Mouse (Mus musculus): Measurements from ENCODE around the gene Mnx1. TPM values are rescaled to one million over a fixed set of nuclear protein-coding genes. Genes with fewer than 3 reads are reported as not detected.

The Mnx1 gene
- not detected for polyA plus RNA-seq (2017; shearing (Covaris generic))

DNA sequence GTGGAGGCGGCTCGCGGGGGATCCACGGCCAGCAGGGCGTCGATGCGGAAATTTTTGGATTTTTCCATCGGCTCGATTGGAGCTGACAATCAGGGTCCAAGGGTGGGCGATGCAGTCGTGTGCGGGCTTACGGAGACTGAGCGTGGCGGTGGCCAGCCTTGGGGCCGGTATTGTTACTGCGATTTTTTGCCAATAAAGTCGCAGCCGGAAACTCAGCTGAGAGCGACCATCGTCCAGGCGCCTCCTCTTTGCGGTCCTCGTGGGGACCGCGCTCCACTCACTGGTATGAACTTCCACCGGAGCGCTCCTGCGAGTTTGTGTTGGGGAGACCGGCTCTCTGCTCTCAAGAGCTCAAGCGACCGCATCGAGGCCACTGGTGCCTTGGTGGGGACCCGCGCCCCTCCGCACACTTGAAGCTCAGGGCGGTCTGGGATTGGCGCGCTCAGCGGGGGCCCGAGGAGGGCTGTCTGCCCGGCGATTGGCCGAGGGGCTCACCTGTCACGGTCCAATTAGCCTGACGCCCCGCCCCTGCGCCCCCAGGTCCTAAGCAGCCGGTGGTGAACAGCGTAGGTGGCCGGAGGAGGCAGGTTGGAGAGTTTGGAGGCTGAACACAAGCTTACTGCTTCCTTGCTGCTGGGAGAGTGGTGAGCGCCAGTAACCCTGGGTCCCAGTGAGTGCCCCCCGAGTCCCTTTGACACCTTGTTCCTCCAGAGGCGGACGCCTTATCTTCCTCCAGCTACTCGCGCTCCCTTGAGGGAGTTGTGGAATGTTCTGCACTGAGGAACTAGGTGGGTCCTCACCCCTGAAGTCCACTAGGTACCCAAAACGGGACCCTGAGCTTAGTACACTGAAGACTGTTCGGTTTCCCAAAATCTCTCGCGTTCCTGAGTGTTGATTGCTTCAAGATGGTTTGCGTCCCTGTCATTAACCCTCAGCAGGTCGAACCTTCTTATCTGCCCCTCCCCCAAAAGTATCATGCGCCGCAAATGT is at the start of gene Mnx1:
Gene Mnx1, minus strand, starts transcription at position 263 of the 990 bp plus-strand sequence.
- ATAC-seq, result no peak

DNA sequence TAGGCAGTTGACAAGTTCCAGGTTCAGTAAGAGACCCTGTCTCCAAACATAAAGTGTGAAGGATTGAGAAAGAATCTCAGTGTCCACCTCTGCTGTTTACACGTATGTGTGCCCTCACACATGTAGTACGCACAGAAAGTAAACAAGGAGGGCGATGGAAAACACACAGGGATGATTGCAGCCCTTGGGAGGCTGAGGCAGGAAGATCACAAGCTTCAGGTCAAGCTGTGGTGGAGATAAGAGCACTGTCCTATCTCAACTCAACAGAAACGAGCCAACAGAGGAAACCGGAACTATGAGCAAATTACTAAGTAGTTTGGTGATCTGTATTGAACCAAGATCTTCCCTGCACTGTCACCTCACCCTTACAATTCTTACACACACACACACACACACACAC is 38.2 kb upstream of the Mnx1 start:
- no peak for ATAC-seq

DNA sequence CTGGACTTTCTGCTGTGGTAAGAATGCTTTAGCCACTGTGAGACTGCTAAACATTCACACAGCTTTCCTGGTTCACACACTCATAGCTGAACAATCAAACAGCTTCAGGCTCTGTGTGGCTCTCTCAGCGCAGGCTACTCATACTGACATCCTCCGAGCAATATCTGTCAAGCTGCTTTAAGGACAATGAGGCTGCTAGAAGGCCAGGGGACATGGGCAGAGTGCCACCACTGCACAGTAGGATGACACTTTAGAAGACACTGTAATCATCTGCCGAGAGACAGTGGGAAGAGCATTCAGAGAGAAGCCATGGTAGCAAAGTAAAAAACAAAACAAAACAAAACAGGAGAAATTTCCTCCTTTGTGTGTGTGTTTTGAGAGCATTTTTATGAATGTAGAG is 37.6 kb upstream of the Mnx1 start:
- ATAC-seq, result no peak

DNA sequence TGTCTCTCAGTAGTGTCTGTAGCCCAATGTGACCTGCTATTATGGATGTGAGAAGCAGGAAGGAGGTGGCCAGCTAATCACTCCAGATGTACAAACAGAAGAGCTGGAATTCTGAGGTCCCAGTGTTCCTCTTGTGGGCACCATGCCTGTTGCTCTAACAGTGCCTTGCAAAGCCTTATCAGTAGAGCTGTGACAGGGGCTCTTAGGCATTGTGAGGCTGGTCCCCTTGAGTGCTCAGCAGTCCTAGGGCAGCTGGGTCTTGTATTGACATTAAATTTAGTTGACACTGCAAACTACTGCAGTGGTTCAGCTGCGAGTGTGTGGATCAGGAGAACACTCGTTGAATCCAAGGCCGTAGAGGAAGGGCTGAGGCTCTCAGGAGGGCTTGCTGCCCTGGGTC is 28.7 kb upstream of the Mnx1 start:
- ATAC-seq, result no peak

DNA sequence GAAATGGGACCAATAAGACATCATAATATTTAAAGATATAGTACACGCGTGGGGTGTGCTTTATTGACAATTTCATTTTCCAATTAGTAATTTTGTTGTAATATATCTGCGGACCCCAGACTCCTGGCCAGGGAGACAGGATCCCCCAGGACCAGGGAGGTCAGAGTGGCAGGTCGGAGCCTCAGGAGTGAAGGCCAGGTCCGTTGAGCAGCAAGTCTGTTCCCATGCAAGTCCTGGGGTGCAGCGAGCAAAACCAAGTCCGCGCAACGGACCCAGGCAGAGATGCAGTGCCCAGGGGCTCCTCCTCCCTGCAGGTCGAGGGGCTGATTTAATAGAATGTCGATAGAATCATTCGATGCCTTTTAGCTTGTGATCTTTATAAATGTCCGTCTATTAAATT is 9.1 kb upstream of the Mnx1 start:
- ATAC-seq, result no peak

DNA sequence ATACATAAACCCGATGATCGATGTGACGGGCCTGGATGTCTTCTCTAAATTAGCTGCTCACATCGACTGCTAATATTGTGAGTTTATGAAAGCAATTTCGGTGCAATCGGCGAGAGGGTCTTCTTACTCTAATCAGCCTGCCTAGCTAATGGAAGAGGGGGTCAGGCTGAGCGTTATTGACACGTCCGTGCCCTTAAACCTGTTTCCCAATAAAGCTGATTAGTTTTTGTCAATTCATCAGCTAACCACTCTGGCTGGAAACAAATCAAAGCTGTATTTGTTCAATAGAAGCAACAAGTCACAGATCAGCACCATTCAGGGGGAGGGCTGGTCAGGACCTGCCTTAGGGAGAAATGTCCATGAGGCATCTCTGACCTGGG is 7.7 kb upstream of the Mnx1 start:
- ATAC-seq, result no peak

DNA sequence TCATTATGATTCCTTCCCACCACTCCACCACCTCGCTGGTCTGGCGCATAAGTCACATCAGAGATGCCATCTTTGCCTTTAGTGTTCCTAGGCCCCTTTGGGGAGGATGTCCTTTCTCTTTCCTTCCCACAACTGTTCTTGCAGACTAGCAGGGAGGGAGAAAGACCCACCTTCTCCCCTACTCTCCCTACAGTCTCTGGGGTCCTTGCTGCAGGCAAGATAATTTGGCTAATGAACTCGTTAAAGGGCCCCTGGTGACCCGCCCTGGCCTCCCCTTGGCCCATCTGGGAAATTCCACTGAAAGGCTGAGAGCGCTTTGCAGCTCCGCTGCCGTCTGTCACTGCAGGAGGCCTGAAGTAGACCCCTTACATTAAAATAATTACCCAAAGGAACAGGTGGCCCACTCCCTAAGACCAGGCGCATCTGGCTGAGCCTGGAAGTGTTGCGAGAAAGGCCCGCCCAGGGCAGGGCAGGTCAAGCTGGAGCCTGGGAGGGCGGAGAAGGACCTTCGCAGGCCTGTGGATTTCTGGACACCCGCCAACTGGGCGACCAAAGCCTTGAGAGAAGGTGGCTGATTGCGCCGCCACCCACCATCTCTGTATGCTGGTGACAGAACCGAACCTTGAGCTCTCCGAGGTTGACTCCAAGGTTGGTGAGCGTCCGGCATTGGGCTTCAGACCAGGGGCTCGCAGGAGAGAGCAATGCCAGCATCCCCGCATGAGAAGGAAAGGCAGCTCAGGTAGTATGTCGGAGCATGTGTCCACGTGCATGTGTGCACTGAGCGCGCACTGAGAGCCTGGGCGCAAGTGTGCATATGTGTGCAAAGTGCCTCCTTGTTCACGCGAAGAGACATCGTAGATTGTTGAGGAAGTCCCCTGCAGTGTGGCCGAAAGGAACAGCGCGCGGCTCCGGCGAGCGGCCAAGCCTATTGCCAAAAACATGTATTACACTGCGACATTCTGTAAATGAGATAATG is 7.0 kb upstream of the Mnx1 start:
- ATAC-seq, result no peak

DNA sequence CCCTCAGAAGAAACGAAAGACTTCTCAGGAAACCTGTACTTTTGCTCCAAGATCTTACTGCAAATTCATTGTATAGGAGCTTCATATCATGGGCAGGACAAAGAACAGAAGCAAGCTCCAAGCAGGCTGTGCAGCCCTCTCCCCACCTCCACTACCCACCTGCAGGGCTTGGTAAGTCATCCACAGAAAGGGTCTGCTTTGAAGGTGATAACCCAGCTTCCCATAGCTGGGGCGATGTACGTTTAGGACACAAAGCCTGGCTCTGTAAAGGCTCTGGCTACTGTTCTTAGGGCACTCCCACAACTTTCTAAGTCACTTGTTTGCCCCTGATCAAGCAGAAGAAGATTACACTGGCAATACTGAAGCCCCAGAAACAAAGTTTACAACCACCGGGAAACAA is 5.5 kb upstream of the Mnx1 start:
- no peak for ATAC-seq

DNA sequence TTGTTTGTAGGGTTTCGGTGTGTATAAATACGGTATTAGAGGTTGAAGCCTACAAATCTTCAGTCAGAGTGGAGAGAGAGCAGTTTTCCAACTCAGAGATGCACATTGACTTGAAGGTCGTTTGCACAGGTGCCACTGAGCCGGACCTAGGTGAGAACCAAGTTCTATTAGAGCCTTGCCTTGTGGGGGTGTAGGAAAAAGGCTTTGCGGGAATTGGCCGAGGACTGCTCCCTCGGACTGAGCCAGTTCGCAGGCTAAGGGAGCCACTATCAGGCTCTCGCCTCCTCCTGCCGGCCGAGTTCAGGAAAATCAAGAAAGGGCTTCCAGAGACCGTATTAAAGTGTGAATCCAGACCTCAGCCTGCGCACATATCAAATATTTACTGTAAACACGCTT is 926 bp upstream of the Mnx1 start:
- no peak for ATAC-seq

DNA sequence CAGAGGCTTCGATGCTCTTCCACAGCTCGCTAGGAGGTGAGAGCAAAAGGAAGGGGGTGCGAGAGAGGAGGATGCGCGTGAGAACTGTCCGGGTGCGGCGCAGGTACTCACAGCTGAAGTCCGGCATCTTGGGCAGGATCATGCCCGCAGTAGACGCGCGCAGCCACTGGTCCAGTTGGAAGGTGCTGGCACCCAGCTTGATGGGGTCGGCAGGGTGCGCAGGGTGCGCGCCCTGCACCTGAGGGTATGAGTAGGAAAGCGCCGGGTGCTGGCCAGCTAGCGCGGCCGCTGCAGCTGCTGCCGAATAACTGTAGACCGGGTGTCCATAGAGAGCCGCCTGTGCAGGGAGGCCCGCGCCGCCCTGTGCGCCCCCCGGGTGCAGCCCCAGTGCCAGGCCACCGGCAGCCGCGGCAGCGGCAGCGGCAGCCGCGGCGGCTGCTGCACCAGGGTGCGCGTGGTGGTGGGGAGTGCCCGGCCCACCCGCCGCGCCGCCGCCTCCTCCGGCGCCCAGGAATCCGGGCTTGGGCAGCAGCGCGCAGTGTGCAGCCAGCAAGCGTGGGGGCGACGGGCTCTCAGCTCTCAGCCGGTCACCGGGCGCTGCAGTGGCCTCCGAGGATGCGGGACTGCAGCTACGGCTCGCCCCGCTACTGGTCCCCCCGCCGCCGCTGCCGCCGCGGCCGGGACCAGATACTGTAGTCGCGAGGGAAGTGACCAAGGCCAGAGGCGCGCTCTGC is 629 bp downstream of the Mnx1 start:
- no peak for ATAC-seq

DNA sequence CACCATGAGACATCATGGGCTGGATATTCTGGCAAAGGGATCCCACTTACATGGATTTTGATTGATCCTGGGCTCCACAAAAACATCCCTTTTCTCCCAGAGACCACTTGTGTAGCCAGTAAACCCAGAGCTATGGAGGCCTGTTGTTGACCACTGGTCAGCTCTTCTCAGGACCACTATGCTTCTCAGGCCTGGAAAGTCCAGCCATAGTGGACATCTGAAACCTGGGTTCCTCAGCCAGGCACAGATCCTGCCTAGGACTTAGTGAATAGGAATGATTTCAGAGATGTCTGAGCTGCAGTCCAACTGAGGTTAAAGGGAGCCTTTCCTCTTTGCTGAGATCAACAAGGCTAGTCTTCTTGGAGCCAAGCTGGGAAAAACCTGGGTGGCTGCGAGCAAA is 2.2 kb downstream of the Mnx1 start:
- no peak for ATAC-seq

DNA sequence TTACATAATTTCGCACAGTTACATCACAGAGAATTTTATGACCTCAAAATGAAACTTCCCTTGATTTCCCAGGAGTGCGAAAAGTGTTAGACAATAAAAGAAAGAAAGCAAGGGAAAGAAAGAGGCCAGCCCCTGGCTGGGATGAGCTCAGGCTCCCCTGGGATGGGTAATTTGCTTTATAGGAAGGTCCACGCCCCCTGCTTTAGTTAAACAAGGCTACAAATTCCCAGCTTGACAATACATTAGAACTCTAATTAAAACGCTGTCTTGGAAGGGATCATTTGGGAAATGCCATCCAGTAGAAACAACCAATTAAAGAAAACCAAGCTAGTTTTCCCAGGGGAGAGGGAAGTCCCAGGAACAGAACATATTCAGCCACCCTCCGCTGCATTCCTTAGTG is 2.7 kb downstream of the Mnx1 start:
- ATAC-seq, result no peak

DNA sequence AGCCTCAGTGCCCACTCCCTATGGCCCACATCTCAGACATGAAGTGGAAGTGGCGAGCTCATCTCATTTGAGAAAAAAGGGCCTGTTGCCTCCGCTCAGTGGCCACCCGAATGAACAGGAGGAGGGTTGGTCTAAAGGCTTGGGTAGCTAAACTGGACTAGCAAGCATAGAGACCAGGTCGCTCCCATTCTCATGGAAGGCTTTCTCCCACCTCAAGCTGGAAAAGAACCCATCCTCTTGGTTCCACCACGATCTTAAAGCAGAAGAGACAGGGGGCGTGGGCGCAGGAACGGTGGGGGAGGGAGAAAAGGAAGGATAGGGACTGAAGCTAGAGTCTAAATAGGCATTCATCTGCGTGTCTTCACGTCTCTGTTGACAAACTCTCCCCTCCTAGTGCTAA is 3.2 kb downstream of the Mnx1 start:
- ATAC-seq, result no peak

DNA sequence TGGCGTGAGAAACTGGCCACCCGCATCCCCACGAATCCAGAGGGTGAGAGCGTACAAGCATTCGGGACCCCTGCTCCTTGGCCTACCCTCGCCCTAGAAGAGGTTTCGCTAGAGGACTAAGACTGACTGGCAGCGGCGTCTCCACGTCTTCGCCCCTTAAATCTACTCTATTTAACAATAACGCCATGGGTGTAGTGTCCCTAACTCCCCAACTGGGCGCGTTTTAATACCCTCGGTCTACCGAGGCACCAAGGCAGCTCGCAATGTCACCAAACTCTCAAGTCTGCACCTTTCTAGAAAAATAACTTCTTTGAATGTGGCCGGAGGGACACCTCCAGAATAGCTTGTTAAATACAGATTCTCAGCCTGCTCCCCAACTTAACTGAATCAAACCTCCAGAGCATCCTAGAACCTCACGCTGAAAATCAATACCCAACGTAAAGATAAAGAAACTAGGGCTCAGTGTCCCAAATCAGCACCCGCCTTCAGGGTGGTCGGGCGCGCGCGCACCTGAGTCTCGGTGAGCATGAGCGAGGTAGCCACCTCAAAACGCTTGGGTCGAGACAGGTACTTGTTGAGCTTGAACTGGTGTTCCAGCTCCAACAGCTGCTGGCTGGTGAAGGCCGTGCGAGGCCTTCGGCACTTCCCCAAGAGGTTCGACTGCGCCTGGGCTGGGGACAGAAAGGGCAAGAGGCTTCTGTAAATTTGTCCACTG is 3.9 kb downstream of the Mnx1 start:
- ATAC-seq, result no peak

DNA sequence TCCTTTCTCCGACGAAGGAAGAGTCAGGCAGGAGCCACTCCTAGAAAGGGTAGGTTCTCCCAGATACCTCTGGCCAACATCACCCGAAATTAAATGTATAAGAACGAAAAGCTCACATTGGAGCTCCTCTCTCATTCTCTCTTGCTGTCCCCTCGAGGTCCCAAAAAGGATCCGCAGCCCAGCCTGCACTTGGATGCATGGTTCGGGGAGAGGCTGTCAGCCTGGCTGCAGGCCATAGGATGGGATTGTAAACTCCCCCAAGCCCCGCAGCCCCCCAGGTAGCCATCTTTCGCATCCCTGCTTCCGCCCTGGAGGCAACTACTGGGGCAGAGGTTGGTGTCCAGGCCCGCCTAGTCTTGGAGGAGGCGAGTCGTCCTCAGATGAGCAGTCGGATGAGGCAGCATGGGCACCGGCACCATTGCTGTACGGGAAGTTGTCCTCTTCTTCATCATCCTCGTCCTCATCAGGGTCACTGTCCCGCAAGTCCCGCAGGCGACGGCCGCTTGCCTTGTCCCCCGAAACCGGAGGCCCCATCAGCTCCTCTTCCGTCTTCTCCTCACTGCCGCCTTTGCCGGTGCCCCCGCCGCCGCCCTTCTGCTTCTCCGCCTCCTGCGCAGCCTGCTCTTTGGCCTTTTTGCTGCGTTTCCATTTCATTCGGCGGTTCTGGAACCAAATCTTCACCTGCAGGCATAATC is 4.6 kb downstream of the Mnx1 start:
- ATAC-seq, result no peak

DNA sequence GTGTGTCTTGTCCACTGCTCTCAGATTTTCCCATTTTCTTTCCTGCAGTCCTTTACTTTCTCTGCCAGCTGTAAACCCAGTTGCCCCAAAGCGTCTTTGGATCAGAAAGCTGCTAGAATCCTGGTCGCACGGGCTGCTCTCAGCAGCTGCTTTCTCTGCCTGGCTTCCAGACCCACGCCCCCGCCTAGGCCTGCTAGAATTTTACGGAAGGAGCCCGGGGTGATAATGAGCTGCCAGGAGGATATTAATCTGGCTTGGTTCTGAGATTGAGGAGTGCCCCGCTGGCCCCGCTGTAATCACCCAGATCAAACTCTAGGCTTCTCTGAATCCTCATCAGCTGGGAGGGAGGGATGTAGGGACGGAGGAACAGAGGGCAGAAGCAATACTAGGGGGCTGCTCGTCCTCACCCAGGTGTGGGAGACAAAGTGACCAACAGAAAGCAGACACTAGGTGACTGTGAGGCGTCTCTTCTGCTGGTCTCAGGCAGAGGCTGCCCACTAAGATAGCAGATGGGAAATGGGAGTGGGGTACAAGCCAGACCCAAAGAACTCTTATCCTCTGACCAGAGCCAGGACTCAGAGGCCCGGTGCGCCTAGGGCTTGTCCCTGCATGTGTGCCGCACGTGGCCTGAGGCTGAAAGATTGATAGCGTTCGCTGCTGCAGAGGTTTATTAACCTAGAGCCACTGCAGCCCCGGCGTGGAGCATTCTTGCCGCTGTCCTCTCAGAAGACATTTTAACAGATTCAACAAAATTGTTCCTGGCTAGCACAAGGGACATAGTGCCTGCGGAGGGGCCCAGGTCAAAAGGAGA is 6.2 kb downstream of the Mnx1 start:
- no peak for ATAC-seq

DNA sequence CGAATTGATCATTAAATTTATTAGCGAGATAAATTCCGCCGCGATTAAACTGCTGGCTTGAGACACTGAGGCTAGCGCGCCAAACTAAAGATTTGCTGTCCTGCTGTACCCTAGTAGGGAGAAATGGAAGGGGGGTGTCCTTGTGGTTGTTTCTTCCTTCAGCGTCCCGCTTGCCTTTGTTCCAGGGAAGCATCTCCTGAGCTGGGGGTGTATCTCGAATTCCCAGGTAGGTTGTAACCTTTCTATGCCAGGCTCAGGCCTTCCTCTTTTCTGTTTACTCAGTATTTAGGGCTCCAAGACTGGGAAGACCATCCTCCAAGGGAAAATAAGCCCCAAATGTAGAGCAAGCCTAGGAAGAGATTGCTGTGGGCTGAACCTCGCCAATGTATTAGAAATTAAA is 6.9 kb downstream of the Mnx1 start:
- no peak for ATAC-seq

DNA sequence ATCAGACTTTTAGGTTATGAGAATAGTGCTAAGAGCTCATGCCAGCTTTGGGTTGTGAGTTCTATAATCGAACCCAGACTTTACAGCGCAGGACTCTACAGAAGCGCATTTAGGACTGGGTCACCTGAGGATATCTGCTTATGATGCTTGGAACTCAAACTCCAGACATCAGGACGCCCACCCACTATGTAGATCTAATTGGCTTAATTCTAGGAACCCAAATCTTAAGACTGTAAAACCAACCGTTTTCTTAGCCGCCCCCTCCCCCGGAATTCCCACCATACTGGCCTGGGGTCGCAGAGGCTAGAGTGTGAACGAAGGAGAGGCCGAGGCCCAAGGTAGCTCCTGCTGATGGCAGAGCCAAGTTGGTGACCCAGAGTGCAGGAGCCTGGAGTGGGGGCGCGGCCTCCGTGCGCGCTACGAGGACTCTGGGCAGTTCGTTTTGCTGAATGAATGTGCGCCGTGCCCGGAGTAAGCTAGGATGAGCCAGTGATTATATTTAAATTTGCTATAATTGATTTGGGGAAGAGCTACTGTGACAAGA is 7.3 kb downstream of the Mnx1 start:
- no peak for ATAC-seq

DNA sequence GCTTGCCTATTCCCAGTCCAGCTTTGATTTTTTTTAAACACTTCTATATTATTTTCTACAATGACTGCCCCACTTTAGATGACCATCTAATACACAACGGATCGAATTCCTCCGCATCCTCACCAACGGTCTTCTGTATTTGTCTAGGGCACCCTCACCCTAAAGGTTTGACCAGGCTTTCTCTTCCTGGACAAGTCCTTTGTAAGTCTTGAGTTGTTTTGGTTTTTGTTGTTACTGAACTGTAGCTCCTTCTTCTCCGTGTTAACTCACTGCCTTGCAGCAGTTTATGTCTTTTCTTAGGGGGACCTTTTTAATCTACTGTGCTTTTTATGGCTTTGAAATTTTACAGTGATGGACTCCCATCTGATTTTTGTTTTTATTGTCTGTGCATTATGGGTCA is 8.0 kb downstream of the Mnx1 start:
- no peak for ATAC-seq

DNA sequence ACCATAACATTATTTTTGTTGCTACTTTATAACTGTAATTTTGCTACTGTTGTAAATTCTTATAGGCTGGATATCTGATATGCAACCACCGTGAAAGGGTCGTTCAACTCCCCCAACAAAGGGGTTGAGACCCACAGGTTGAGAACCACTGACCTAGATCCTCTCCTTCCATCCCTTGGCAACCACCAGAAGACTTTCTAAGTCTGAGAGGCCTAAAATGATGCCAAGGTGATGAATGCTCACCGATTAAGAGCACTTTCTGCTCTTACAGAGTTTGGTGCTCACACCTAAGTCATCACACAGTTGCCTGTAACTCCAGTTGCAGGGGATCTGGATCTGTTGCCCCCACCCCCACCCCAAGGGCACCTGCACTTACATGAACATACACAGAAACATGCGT is 8.8 kb downstream of the Mnx1 start:
- ATAC-seq, result no peak
